Mouse (Mus musculus) retina, adult 2 months (tissue): Measurements from ENCODE around the gene Zfp526.
A peak's percentile ranks its signal among the peaks of the same experiment; 100 is the strongest.

Experiments
- DNase-seq: peaks from one replicate; pipeline ENCODE4 v3.0.0-alpha.2; 2012; ENCODE audit warnings: low read depth, low spot score

The Zfp526 gene

DNA sequence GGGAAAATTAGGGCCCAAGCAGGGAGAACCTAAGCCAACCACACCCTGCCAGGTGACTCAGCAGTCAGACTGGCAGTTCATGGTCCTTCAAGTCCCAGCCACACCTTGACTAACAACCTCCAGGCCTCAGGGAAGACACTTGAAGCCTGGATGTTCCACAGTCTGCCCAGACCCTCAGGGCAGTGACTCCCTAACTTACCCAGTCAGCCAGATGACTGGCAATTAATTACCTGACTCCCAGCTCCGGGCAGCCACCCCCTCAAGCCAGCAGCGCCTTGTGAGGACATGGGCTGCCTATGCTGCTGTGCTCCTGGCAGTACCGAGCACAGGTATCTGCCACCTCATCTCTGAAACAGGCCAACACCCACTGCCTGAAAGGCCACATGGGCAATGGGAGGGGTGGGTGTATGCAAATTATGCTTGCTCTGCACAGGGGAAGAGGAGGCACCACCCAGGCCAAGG, 12.0 kb upstream of the Zfp526 start:
- no peak for DNase-seq

DNA sequence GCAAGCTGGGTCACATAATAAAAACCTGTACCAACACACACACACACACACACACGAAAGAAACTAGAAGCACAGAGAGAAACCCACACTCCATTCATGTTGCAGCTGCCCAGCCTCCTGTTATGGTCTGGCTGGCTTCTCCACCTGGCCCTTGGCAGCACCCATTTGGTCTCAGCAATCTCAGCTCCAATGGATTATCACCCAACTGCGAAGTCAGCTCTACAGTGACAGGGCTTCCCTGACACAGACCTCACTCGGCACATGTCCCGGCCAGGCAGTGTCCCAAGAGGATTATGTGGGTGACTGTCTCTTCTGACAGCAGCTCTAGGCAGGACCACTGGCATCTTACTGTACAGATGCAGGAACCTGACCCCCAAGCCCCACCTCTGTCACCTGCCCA, 10.7 kb upstream of the Zfp526 start:
- no peak for DNase-seq

DNA sequence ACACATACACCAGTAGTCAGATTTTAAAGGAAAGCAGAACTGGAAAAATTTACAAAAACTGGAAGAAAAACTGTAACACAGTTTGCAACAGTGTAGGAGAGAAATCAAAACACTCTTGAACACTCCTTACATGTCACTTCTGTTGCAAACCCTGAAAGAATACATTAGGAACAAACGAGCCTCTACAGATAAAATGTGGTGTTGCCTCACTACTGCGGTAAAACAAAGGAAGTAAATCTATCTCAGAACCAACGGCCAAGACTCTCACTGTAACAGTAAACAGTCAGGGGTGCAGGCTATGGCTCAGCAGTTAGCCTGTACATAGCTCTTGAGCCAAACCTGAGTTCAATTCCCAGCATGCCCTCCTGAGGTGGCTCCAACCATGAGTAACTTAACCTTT, 8.1 kb upstream of the Zfp526 start:
- DNase-seq = no peak

DNA sequence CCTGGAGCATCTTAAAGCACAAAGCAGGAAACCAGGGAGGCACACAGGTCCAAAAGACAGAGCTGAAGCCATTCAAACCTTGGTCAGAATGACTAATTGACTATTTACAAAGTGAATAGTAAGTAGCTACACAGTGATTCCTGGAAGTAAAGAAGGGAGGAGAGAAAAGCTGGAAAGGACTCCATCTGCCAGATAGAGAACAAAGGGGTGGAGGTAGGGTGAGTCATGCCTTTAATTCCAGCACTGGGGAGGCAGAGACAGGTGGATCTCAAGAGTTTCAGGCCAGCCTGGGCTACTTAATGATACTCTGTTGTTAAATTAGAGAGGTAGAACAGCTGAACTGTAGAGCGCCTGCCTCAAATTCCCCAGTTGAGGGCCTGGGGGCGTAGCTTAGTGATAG, 7.1 kb upstream of the Zfp526 start:
- DNase-seq = no peak

DNA sequence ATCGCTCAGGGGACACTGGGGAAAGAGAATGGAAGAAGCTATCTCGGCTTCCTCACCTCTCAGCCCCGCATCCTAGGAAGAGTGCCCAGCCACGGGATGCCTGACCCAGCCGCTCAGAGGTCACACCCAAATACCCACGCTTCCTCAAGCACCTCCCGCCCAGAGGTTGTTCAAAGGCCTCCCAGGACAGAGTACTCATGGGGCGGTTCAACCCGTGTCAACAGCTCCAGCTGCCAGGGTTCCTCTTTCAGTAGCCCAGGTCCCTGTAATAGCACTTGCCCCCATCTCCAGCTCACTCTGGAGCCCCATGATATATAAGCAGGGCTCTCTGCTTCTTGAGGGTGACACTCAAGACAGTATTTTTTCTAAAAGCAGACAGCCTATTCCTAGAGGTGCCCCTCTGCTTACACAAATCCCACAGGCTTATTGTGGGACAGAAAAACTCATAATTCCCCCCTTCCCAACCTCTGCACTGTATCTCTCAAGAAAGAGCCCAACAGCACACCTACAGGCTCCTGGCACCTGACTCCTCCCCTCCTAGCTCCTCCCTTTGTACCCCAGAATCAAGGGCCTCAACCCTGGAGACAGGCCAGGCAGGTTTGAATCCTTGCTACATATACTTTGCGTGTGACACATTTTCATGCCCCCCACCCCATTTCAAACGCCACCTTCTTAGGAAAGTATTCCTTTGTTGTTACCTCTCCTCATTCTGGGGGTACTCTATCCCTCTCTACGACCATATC, 3.4 kb upstream of the Zfp526 start:
- no peak for DNase-seq

DNA sequence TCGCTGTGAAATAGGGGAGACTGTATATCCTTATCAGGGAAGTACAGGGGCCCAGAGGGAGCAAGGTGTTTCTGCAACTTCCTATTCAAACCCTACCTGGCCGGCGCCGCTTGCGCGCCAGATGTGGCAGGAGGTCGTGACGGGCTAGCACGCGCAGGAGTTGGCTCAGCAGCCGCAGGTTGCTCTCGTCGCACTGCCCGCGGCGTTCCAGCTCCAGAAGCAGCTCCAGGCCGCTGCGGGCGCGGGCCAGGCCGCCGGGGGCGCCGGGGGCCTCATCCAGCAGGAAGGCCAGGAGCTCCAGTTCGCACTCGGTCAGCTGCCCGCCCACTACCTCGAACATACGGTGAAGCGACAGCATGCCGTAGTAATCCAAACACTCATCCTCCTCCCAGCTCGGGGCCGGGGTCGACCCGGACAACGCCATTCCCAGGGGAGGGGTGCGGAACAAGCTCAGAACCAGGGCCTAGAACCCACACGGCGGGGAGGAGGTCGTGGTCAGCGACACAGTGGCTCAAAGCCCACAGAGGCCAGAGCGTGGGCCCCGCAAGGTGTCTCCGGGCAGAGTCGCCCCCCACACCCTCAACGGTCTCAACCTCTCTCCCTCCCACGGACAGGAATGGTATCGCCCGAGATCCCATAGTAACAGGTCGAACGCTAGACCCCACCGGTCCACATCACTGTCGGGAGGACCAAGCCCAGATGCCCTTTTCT, 2.4 kb upstream of the Zfp526 start:
- no peak for DNase-seq

DNA sequence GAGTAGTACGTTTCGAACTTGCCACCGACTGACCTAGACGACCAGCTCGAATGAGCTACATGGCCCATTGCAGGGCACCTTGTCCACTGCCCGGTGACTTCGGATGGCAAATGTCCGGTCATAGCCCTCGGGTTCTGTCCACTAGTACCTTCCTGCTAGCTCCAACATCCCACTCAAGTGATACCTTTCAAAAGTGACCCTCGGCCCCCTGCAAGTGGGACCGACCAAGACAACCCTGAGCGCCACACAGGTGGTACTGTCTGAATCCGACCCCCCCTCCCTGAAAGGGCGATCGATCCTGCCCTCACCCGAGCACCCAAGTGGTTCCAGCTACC, 1.8 kb upstream of the Zfp526 start:
- DNase-seq = peak; percentile 45

DNA sequence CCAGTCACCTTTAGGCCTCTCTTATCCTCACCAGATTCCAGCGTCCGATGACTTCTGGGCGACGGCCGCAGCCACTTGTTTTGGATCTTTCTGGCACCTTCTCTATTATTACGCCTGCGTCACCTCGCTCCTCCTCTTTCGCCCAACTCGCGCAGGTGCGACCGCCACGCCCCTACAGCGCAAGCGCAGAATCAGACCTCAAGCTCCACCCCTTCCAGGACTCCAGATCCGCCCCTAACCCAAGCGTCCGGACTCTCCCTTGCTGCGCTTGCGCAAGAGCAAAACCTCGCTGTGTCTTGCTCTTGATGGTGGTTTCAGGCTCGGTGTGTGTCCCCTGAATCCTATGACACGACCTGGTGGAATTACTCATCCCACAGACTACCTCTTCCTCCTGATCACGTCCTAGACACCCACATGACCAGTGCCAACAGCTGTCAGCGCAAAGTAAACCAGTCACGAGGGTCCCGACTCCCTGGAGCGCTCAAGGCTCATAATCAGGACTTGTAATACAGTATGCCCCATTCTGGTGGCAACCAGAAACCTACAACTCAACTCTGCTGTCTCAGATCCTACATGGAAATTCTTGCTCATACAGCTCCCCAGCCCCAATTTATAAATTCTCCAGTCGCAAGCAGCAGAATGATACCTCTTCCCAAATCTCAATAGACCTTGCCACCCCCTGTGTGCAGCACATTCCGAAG, 1.3 kb upstream of the Zfp526 start:
- peak; percentile 94 for DNase-seq

DNA sequence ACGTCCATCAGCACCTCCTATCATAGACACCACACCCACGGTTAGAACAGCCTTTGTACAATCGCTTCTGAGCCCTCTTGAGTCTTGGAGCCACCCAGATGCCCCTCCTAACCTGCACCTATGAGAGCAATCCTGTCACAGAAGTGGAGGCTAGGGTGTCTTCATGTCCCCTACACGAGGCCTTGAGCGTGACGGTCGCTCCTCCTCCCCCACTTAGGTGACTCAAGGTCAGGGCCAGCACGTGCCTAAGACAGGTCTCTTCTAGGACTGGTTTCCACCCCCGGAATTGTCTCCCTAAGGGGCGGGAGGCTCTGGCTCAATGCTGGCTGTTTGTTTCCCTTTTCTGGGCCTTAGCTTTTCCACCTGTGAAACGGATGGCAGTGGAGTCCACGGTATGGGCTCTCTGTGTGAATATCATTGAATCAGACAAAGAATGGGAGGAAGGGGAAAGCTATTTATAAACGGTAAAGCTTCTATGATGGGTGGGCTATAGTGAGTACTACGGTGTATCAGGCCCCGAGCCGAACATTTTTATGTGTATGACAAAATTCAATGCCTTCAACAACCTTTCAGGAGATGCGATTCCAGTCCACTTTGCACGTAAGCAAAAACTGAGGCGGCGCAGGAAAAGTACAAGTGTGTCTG, 646 bp upstream of the Zfp526 start, which contains the start of gene Dedd2:
Gene Dedd2 (minus strand): TSS at position 159 of the 645 bp plus-strand sequence.
- DNase-seq = no peak

DNA sequence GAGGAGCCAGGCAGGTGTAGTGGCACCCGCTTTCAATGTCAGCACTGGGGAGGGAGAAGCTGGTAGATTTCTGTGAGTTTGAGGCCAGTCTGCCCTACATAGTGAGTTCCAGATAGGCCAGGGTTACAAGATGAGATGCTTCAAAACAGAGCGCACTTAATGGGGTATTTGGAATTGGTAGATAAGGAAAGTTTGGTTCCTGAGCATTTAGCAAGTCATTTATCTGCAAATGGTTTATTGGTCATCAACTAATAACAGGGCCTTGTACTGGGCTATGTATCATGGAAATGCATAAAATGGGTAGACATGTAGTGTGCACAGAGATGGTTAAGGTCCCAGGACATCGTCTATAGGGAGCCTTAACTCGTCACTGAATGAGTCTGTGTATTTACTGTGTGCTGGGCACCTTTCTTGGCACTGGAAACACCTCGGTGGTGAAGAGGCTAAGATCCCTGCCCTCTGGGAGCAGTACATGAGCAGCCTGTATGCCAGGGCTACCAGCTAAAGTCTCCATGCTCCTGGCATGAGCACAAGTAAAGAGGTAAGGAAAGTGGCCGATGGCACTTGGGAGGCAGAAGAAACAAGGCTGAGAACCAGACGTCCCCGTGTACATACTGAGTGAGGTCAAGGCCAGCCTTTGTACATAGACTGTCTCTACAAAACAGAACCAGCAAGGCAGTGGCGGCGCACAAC, 1.2 kb downstream of the Zfp526 start:
- no peak for DNase-seq

DNA sequence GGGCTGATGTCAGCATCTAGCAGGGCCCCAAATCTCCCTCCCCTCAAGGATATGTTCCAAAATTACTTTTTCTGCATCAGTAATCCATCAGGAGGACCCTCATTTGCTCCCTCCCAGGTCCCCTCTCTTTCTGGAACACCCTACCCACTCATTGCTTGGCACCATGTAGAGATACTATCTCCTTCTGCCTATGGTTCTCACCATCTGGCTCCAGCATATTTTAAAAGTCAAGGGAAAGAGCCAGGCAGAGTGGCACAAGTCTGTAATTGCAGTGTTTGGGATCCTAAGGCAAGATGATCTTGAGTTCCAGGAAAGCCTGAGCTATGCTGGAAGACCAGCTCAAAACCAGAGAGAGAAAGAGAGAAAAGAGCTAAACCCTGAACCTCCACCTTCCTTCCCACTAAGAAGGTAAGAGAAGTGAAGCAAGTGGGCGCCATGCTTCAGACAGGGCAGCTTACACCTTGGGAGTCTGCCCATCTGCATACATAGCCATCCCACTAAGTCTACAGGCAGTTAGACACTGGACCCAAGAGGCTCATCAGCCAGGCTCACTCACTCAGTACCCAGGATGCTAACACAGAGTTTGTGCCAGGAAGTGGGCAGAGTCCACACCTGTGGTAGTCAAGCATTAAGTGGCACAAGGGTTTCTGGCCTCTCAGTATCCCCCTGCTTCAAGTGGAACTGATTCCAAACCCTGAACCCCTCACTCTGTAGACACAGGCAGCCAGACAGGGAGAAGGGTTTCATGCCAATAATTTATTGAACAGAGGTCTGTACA, 6.5 kb downstream of the Zfp526 start:
- no peak for DNase-seq

DNA sequence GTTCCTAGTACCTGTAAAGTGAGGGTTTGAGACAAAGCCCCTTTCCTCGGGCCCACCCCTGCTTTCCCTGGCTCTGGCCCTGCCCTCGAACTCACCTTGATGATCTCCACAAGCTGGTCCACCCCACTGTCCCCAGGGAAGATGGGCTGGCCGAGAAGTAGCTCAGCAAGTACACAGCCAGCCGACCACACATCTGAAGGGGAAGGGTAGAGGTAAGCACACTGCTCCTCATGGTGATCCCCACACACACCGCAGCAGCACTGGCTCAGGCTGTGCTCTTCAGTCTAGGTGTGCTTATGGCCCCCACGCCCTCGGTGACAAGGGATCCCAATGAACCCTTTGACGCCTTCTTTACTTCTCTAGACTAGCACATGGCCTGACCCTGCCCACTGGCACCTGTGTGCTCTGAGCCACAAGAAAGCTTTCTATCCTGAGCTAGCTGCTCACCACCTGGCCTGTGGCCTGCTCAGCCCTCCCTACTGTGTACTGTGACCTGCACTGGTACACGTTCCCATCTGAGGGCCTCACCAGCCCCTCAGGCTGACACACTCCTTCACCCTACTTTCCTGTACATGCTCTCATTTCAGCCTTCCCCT, 9.6 kb downstream of the Zfp526 start:
- DNase-seq = no peak

DNA sequence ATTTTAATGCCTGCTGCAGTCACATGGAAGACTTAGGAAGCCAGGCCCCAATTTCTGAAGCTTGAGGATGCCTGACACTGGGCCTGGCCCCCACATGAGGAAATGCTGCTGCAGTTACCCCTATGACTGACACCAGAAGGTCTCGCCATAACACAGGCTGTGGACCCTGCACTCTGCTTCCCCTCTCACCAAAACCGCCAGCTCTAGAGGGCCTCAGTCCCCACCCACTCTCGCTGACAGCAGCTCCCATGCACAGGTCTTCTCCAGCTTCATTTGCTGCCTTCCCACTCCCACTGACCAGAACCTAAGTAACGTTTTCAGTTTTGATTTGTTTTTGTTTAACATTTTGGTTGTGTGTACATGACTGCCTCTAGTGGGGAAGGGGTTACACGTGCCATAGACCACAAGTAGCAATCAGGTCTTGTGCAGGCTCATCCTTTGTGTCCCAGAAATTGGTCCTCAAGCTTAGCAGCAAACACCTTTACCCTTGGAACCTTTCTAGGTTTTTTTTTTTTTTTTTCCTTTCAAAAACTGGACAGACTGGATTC, 10.9 kb downstream of the Zfp526 start:
- DNase-seq = no peak

DNA sequence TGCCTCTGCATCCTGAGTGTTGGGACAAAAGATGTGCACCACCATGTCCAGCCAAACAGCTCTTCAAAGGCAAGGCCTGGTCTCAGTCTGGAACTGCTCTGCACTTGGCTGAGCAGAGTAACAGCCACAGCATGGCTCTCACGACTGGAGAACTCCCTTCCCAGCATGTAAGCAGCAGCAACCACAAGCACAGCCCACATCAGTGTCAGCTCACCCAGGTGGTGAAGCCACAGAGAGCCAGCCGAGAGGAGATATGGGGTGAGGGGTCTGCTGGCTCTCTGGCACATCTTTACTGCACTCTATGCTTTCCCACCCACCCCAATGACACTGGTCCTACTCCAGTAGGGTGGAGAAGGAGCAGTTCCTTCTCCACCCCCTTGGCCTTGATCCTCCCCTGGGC, 11.8 kb downstream of the Zfp526 start:
- DNase-seq = no peak

DNA sequence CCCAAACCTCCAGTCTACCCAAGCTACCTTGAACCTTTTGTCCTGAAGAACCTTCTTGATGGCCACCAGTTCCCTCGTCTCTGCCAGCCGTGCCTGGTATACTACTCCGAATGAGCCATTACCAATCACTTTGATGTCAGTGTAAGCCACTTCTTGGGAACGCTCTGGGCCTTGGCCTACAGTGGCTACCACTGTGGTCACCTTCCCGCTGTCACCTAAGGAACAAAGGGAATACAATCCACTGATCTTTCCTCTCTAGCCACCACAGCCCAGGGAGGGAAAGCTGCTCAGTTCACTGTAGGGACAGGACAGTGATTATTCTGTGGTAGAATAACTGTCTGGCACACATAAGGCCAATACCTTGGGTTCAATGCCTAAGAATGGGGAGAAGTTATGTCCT, 14.3 kb downstream of the Zfp526 start:
- no peak for DNase-seq

DNA sequence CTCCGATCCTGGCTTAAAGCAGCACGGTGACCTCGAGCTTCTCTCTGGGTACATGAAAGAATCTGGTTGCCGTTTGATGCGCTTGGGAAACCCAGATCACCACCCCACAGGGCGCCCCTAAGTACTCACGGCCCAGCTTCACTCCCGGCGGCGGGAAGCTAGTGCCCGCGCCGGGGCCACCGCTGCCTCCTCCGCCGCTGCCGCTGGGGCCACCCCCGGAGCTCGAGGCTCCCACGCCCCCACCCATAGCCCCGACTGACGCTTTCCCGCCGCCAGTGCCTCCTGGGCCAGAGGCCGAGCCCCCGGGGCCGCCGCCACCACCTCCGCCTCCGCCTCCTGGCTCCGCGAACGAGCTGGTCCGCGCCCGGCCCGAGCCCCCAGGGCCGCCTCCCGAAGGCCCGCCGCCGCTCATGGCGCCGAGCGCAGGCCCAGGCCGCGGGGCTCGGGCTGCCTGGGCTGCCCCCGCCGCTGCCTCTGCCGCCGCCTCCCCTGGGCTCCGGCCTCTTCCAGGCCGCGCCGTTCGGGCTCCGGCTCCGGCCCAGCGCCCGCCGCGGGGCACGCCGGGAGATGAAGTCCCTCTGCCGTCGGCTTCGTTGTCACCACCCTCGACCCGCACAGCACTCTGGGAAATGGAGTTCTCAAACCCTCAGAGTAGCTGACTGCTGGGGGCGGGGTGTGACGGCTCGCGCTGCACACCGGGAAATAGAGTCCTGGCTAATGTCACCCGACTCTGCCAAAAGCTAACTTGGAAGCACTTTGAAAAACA, 16.2 kb downstream of the Zfp526 start, which contains the start of gene Gsk3a:
Gene Gsk3a (minus strand): TSS at position 603 of the 766 bp plus-strand sequence.
- peak; percentile 98 for DNase-seq

DNA sequence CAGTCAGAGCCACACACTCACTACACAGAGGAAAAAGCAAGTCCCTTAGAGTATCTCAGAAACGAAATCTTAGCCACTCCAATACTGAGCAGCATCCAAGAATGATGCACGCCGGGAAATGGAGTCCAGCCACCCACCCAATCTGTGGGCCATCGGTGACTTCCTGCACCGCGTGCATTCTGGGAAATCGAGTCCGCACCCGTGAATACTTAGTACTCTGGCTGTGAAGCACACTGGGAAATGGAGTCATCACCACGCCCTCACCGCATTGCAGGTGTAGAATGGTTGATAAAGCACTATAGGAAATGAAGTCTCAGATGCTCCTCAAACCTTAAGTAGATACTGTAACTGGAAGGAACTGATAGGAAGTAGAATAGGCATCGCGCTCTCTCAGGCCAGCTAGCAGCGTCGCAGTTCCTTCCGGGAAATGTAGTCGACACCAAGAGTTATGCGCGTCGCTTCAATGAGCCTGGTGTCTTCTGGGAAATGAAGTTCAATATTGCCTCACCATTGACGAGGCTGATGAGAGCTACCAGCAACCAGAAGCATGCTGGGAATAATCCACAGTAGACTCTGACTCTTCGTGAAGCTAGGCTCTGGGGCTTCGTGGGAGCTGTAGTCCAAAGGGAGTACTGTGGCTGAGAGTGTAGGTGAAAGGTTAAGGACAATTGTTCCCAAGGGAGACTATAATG, 16.9 kb downstream of the Zfp526 start:
- peak; percentile 92 for DNase-seq

DNA sequence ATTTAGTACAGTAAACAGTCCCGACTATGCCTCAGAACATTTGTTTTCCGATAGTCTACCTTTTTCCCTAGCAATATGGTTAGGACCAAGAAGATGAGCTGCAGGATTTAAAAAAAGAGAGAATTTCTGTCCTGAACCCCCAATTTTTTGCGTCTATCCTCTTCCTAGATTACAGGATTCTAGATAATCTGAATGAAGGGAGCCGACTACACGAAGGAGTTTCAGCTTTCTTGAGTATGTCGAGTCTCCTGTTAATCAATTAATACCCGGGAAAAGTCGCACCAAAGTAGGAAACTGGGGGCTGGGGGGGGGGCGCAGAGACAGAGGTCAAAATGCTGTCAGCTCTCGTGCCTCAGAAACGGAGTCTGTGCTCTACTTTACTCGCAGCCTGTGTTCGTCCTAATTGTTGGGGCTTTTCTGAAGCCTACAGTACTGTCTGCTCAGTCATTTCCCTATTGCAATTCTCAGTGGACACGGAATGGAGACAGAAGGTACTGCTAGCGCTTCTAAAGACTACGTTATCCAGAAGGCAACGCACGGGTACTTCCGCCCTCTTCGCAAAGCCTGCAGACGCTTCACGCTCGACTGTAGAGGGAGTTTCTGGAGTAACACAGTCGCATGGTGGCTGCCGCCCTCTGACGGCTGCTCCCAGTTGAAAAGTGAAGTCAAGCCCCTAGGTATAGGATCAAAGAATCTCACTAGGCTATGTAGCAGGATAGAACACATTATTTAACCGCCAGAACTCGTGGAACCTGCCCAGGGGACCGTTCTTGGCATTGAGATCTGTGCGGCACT, 17.8 kb downstream of the Zfp526 start:
- peak; percentile 80 for DNase-seq
